Mouse (Mus musculus) T-helper 17 cell (primary cell): ENCODE results near the gene Ccdc33.

ENCODE experiments used
- in situ Hi-C, 2 experiments: fragments of 300-600 bp; cut with MboI, MseI; formaldehyde crosslinking; loops; 1 replicate in 1 of 2; 2 replicates in 1 of 2; pipeline ENCODE4 v1.15.1; 2025; ENCODE audit warnings: high pct_unique_total_duplicates in 2 of 2

Gene Ccdc33

GRCm38 (mm10) chr9:57990438-57991110 lies 128.0 kb downstream of the Ccdc33 start:
- in situ Hi-C loops, result loop anchor here (5.0 to 10.0 kb wide), 5 partner anchors 53 to 226 kb away; partner anchors contain the start of gene Clk3 (in 2 of the 2)

GRCm38 (mm10) chr9:57989309-57989708 lies 129.3 kb downstream of the Ccdc33 start:
- in situ Hi-C loops, result no loop called here

- in situ Hi-C loops, result no loop called here
Observed at GRCm38 (mm10) chr9:57988098-57988497, 130.5 kb downstream of the Ccdc33 start.

- in situ Hi-C loops, result no loop called here
Observed at GRCm38 (mm10) chr9:57986293-57986692, 132.3 kb downstream of the Ccdc33 start.

- in situ Hi-C loops, result no loop called here
Observed at GRCm38 (mm10) chr9:57985304-57985703, 133.3 kb downstream of the Ccdc33 start.

GRCm38 (mm10) chr9:57980570-57980969 lies 138.1 kb downstream of the Ccdc33 start:
- in situ Hi-C loops, result no loop called here

- in situ Hi-C loops, result loop anchor here in 1 of 2 experiments (10.0 kb wide), 1 partner anchor 1874 kb away; no protein-coding TSS in a partner anchor
Observed at GRCm38 (mm10) chr9:57978858-57979257, 139.8 kb downstream of the Ccdc33 start.
